Mouse (Mus musculus): ENCODE results near the gene Ube2l3. TPM values are rescaled to one million over a fixed set of nuclear protein-coding genes. Genes with fewer than 3 reads are reported as not detected.
A peak's percentile ranks its signal among the peaks of the same experiment; 100 is the strongest.

Ube2l3 gene
- polyA plus RNA-seq, 1 experiment from 2014 or later, result 349 TPM

GRCm38 (mm10) chr16:17147391-17147929 lies 55.0 kb downstream of the Ube2l3 start:
- H3K27ac ChIP-seq (ENCODE audit: low read depth), result no peak overlapping the region
- under 1% methylated on average over 41 of the region's 41 CpGs for WGBS
- H3K4me2 ChIP-seq, result peak overlapping the region; percentile 99
- H3K36me3 ChIP-seq (ENCODE audit: insufficient read depth), result peaks cover 8% of the 10 kb centered on the region
- H3K4me3 ChIP-seq (ENCODE audit: low read depth, low read length), result peak overlapping the region; percentile 58
- peaks cover 14% of the 10 kb centered on the region for H3K4me1 ChIP-seq (ENCODE audit: insufficient read depth)
- H3K9ac ChIP-seq, result peak overlapping the region; percentile 54
- ATAC-seq (ENCODE audit: insufficient read depth) (peak; percentile 19; the same call in 1 of the 2 replicates), DNase-seq (peak; percentile 41)
- TF ChIP-seq CTCF (IDR thresholded peaks at IDR 0.05; ENCODE audit: low read depth), result no peak
- no peaks in the 10 kb centered on the region for H3K27me3 ChIP-seq (ENCODE audit: insufficient read depth, low read length)
- no peaks in the 10 kb centered on the region for H3K9me3 ChIP-seq (ENCODE audit: low read depth, low read length)

- Histone ChIP-seq H3K4me3 (ENCODE audit: low read depth, low read length) (peak within 1 kb of the TSS; percentile 58), H3K9me3 (ENCODE audit: low read depth, low read length) (no peaks in the 10 kb centered on the region), H3K9ac (peak within 1 kb of the TSS; percentile 54), H3K4me2 (peak within 1 kb of the TSS; percentile 99), H3K27me3 (ENCODE audit: insufficient read depth, low read length) (no peaks in the 10 kb centered on the region), H3K36me3 (ENCODE audit: insufficient read depth) (peaks cover 2% of the 10 kb centered on the region), H3K4me1 (ENCODE audit: insufficient read depth) (peaks cover 14% of the 10 kb centered on the region), H3K27ac (ENCODE audit: low read depth) (no peak within 1 kb of the TSS)
- DNase-seq (peak; percentile 94), ATAC-seq (ENCODE audit: insufficient read depth) (peak; percentile 88)
- WGBS, result under 1% methylated on average over 34 of the region's 34 CpGs
- peak; percentile 70 for TF ChIP-seq CTCF (IDR thresholded peaks at IDR 0.05; ENCODE audit: low read depth)
Measured at GRCm38 (mm10) chr16:17146772-17147235, 55.6 kb downstream of the Ube2l3 start, which contains the start of gene Ccdc116. Ccdc116 (minus strand) TSS chr16:17147229.

GRCm38 (mm10) chr16:17144339-17144738 lies 58.1 kb downstream of the Ube2l3 start, which contains the start of gene Ydjc:
Ydjc (plus strand) TSS chr16:17144621.
- no peak within 1 kb of the TSS for H3K4me3 ChIP-seq (ENCODE audit: low read depth, low read length)
- H3K9ac ChIP-seq, result no peak within 1 kb of the TSS
- H3K9me3 ChIP-seq (ENCODE audit: low read depth, low read length), result no peaks in the 10 kb centered on the region
- no peak for TF ChIP-seq CTCF (IDR thresholded peaks at IDR 0.05; ENCODE audit: low read depth)
- DNase-seq (peak; percentile 60), ATAC-seq (ENCODE audit: insufficient read depth) (no peak)
- no peak within 1 kb of the TSS for H3K27ac ChIP-seq (ENCODE audit: low read depth)
- H3K4me2 ChIP-seq, result no peak within 1 kb of the TSS
- H3K27me3 ChIP-seq (ENCODE audit: insufficient read depth, low read length), result no peaks in the 10 kb centered on the region
- WGBS, result 21% methylated on average over 7 of the region's 7 CpGs
- H3K4me1 ChIP-seq (ENCODE audit: insufficient read depth), result peaks cover 14% of the 10 kb centered on the region
- H3K36me3 ChIP-seq (ENCODE audit: insufficient read depth), result no peaks in the 10 kb centered on the region

GRCm38 (mm10) chr16:17137355-17137754 lies 65.1 kb downstream of the Ube2l3 start:
- Histone ChIP-seq H3K36me3 (ENCODE audit: insufficient read depth) (no peaks in the 10 kb centered on the region), H3K4me1 (ENCODE audit: insufficient read depth) (0 out of 2 replicates have a peak, but pooled peaks cover 2% of the 10 kb centered on the region), H3K4me3 (ENCODE audit: low read depth, low read length) (no peak overlapping the region), H3K27ac (ENCODE audit: low read depth) (no peak overlapping the region), H3K9me3 (ENCODE audit: low read depth, low read length) (no peaks in the 10 kb centered on the region), H3K27me3 (ENCODE audit: insufficient read depth, low read length) (no peaks in the 10 kb centered on the region), H3K9ac (no peak overlapping the region), H3K4me2 (no peak overlapping the region)
- TF ChIP-seq CTCF (IDR thresholded peaks at IDR 0.05; ENCODE audit: low read depth), result no peak
- WGBS, result 82% methylated on average over 15 of the region's 15 CpGs
- ATAC-seq (ENCODE audit: insufficient read depth) (no peak), DNase-seq (no peak)

GRCm38 (mm10) chr16:17132906-17133200 lies 69.6 kb downstream of the Ube2l3 start:
- Histone ChIP-seq H3K27me3 (ENCODE audit: insufficient read depth, low read length) (no peaks in the 10 kb centered on the region), H3K4me3 (ENCODE audit: low read depth, low read length) (peak overlapping the region; percentile 78), H3K9ac (peak overlapping the region; percentile 81), H3K4me2 (peak overlapping the region; percentile 89), H3K27ac (ENCODE audit: low read depth) (peak overlapping the region; percentile 9; the same call in 1 of the 2 replicates), H3K4me1 (ENCODE audit: insufficient read depth) (0 out of 2 replicates have a peak, but pooled peaks cover 2% of the 10 kb centered on the region), H3K36me3 (ENCODE audit: insufficient read depth) (no peaks in the 10 kb centered on the region), H3K9me3 (ENCODE audit: low read depth, low read length) (no peaks in the 10 kb centered on the region)
- 11% methylated on average over 7 of the region's 7 CpGs for WGBS
- TF ChIP-seq CTCF (IDR thresholded peaks at IDR 0.05; ENCODE audit: low read depth), result no peak
- DNase-seq (peak; percentile 42), ATAC-seq (ENCODE audit: insufficient read depth) (peak; percentile 26; the same call in 1 of the 2 replicates)

GRCm38 (mm10) chr16:17132089-17132905 lies 70.2 kb downstream of the Ube2l3 start, which contains the start of gene Sdf2l1:
Sdf2l1 (minus strand) TSS chr16:17132383.
- under 1% methylated on average over 47 of the region's 47 CpGs for WGBS
- peak; percentile 77; the same call in 1 of the 2 replicates for TF ChIP-seq CTCF (IDR thresholded peaks at IDR 0.05; ENCODE audit: low read depth)
- Histone ChIP-seq H3K36me3 (ENCODE audit: insufficient read depth) (no peaks in the 10 kb centered on the region), H3K4me1 (ENCODE audit: insufficient read depth) (0 out of 2 replicates have a peak, but pooled peaks cover 2% of the 10 kb centered on the region), H3K4me2 (peak within 1 kb of the TSS; percentile 89), H3K9ac (peak within 1 kb of the TSS; percentile 81), H3K4me3 (ENCODE audit: low read depth, low read length) (peak within 1 kb of the TSS; percentile 78), H3K27me3 (ENCODE audit: insufficient read depth, low read length) (no peaks in the 10 kb centered on the region), H3K27ac (ENCODE audit: low read depth) (peak within 1 kb of the TSS; percentile 54), H3K9me3 (ENCODE audit: low read depth, low read length) (no peaks in the 10 kb centered on the region)
- ATAC-seq (ENCODE audit: insufficient read depth) (peak; percentile 98), DNase-seq (peak; percentile 99)
